Mouse (Mus musculus) brain, embryonic 14.5 days (tissue): ENCODE measurements around the gene Eif4enif1.

Source experiments
- CTCF ChIP-seq: fragments of 200-500 bp; IDR thresholded peaks from 2 replicates; pipeline ENCODE4 v1.5.1; 2012; ENCODE audit warnings: inconsistent platforms, mild to moderate bottlenecking, moderate library complexity, borderline replicate concordance; ENCODE audit not compliant: insufficient read depth, insufficient read length; ENCODE audit errors: extremely low read depth
- POLR2A ChIP-seq: fragments of 200-500 bp; IDR thresholded peaks from 2 replicates; pipeline ENCODE4 v1.6.1; 2012; ENCODE audit warnings: mild to moderate bottlenecking, inconsistent platforms, borderline replicate concordance; ENCODE audit not compliant: poor library complexity, insufficient read depth, insufficient read length, severe bottlenecking; ENCODE audit errors: extremely low read depth

GRCm38 (mm10) chr11:3269241-3269640 is 67.0 kb downstream of the Eif4enif1 start:
- TF ChIP-seq CTCF (no peak), POLR2A (no peak)
